Mouse (Mus musculus): ENCODE results near the gene Zfp575. TPM values are rescaled to one million over a fixed set of nuclear protein-coding genes. Genes with fewer than 3 reads are reported as not detected.

Zfp575 gene
- total and polyA plus RNA-seq, 3 experiments, result 0.05 TPM; not detected in 2

DNA sequence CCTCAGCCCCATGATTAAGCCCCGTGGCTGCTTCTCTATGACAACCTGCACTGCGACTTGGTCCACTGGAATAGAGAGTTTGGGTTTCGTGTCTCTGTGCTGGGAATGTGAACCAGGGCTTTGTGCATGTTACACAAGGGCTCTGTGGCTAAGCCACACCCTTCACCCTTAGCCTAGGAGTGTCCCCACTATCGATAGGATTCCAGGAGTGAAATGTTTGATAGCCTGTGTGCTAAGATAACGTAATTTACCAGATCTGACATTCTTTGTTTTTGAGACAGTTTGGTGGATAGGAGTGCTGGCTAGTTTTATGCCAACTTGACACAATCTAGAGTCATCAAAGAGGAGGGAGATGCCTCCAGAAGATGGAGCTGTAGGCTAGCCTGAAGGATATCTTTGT lies 4.3 kb upstream of the Zfp575 start:
- Histone ChIP-seq H3K4me1 (ENCODE audit: insufficient read depth, low read depth, low read length) (peaks cover 49% of the 10 kb centered on the region), H3K9me3 (replicated peaks) (no peaks in the 10 kb centered on the region), H3K27me3 (ENCODE audit: insufficient read depth, low read length) (no peaks in the 10 kb centered on the region), H3K4me3 (ENCODE audit: low read depth, low read length) (no peak overlapping the region; the same call in 1 of the 2 replicates), H3K36me3 (replicated peaks) (peaks cover 8% of the 10 kb centered on the region)
- TF ChIP-seq GATA2 (IDR thresholded peaks at IDR 0.05; ENCODE audit: borderline replicate concordance, low read depth, low read length) (no peak), TAL1 (conservative IDR thresholded peaks at IDR 0.05; ENCODE audit: low read depth, low read length) (peak; percentile 42)
- DNase-seq (ENCODE audit: low spot score), result no peak
- ATAC-seq (ENCODE audit: extremely low read depth, insufficient number of reproducible peaks, low FRiP score, poor library complexity, severe bottlenecking), result peak; percentile 54

DNA sequence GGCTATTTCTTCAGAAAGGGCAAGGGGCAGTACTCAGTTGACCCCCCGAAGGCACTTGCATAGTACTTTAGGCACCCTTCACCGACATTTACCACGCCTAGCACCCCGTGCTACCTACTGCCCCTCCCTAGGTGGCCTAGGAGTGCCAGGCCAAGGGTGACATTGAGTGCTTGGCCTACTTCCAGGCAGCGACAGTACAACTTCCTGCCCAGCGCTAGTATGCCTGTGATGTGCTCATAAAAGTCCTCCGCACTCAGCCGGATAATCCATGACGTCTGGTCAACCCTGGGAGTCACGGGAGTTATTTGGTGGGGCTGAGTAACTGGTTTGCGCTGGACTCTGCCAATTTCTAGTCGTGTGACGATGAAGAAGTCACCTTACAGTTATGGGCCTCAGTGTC lies 895 bp upstream of the Zfp575 start:
- Histone ChIP-seq H3K4me1 (ENCODE audit: insufficient read depth, low read depth, low read length) (peaks cover 32% of the 10 kb centered on the region), H3K36me3 (replicated peaks) (no peaks in the 10 kb centered on the region), H3K9me3 (replicated peaks) (peaks cover 14% of the 10 kb centered on the region), H3K4me3 (ENCODE audit: low read depth, low read length) (no peak overlapping the region), H3K27me3 (ENCODE audit: insufficient read depth, low read length) (no peaks in the 10 kb centered on the region; the same call in 1 of the 2 replicates)
- DNase-seq (ENCODE audit: low spot score) (no peak), ATAC-seq (ENCODE audit: extremely low read depth, insufficient number of reproducible peaks, low FRiP score, poor library complexity, severe bottlenecking) (no peak)
- no peak for TF ChIP-seq GATA1 (IDR thresholded peaks at IDR 0.05; ENCODE audit: borderline replicate concordance, low read length)

DNA sequence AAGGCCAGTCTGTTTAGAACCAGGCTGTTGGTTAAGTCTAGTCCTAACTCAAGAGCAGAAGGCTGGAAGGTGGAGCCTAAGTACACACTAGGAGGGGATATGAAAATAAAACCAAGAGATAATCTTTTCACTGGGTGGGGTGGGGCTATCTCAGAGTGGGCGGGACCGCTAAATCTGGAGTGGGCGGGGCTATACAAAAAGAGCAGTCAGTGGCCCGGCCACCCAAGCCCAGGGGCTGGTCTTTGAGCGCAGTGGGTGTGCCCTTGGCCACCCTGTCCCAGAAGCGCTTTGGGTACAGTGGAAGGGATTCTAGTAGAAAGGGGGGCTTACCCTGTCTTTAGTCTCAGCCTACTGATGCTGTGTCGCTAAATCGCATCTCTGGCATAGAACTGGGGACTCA lies 613 bp downstream of the Zfp575 start:
- Histone ChIP-seq H3K27me3 (ENCODE audit: insufficient read depth, low read length) (no peaks in the 10 kb centered on the region; the same call in 1 of the 2 replicates), H3K4me1 (ENCODE audit: insufficient read depth, low read depth, low read length) (peaks cover 18% of the 10 kb centered on the region), H3K9me3 (replicated peaks) (peaks cover 14% of the 10 kb centered on the region), H3K4me3 (ENCODE audit: low read depth, low read length) (no peak overlapping the region), H3K36me3 (replicated peaks) (no peaks in the 10 kb centered on the region)
- DNase-seq (ENCODE audit: low spot score) (no peak), ATAC-seq (ENCODE audit: extremely low read depth, insufficient number of reproducible peaks, low FRiP score, poor library complexity, severe bottlenecking) (no peak)
- TF ChIP-seq GATA2 (IDR thresholded peaks at IDR 0.05; ENCODE audit: borderline replicate concordance, low read depth, low read length) (no peak), GATA1 (IDR thresholded peaks at IDR 0.05; ENCODE audit: borderline replicate concordance, low read length) (no peak), POLR2AphosphoS5 (IDR thresholded peaks at IDR 0.05; ENCODE audit: insufficient replicate concordance, low read depth, low read length) (no peak), TAL1 (conservative IDR thresholded peaks at IDR 0.05; ENCODE audit: low read depth, low read length) (no peak), CTCF (IDR thresholded peaks at IDR 0.05; ENCODE audit: low read depth, low read length) (no peak)

GRCm38 (mm10) chr7:24585995-24586394 lies 1.4 kb downstream of the Zfp575 start:
- Histone ChIP-seq H3K4me3 (ENCODE audit: low read depth, low read length) (no peak overlapping the region), H3K27me3 (ENCODE audit: insufficient read depth, low read length) (no peaks in the 10 kb centered on the region; the same call in 1 of the 2 replicates), H3K4me1 (ENCODE audit: insufficient read depth, low read depth, low read length) (peaks cover 9% of the 10 kb centered on the region), H3K9me3 (replicated peaks) (peaks cover 14% of the 10 kb centered on the region), H3K36me3 (replicated peaks) (no peaks in the 10 kb centered on the region)
- no peak for ATAC-seq (ENCODE audit: extremely low read depth, insufficient number of reproducible peaks, low FRiP score, poor library complexity, severe bottlenecking)
- no peak for TF ChIP-seq CTCF (IDR thresholded peaks at IDR 0.05; ENCODE audit: low read depth, low read length)
- no peak for TF ChIP-seq GATA1 (IDR thresholded peaks at IDR 0.05; ENCODE audit: borderline replicate concordance, low read length)
- no peak for TF ChIP-seq TAL1 (conservative IDR thresholded peaks at IDR 0.05; ENCODE audit: low read depth, low read length)
- no peak for TF ChIP-seq POLR2AphosphoS5 (IDR thresholded peaks at IDR 0.05; ENCODE audit: insufficient replicate concordance, low read depth, low read length)
- no peak for TF ChIP-seq GATA2 (IDR thresholded peaks at IDR 0.05; ENCODE audit: borderline replicate concordance, low read depth, low read length)
- DNase-seq (ENCODE audit: low spot score), result no peak

GRCm38 (mm10) chr7:24584876-24585275 lies 2.6 kb downstream of the Zfp575 start:
- TF ChIP-seq GATA1 (IDR thresholded peaks at IDR 0.05; ENCODE audit: borderline replicate concordance, low read length) (no peak), CTCF (IDR thresholded peaks at IDR 0.05; ENCODE audit: low read depth, low read length) (no peak)
- ATAC-seq (ENCODE audit: extremely low read depth, insufficient number of reproducible peaks, low FRiP score, poor library complexity, severe bottlenecking) (no peak), DNase-seq (ENCODE audit: low spot score) (no peak)
- no peaks in the 10 kb centered on the region; the same call in none of the 2 replicates for H3K4me1 ChIP-seq (ENCODE audit: insufficient read depth, low read depth, low read length)
- H3K27me3 ChIP-seq (ENCODE audit: insufficient read depth, low read length), result no peaks in the 10 kb centered on the region; the same call in 1 of the 2 replicates
- H3K9me3 ChIP-seq (replicated peaks), result peaks cover 14% of the 10 kb centered on the region
- H3K36me3 ChIP-seq (replicated peaks), result no peaks in the 10 kb centered on the region
- H3K4me3 ChIP-seq (ENCODE audit: low read depth, low read length), result no peak overlapping the region

DNA sequence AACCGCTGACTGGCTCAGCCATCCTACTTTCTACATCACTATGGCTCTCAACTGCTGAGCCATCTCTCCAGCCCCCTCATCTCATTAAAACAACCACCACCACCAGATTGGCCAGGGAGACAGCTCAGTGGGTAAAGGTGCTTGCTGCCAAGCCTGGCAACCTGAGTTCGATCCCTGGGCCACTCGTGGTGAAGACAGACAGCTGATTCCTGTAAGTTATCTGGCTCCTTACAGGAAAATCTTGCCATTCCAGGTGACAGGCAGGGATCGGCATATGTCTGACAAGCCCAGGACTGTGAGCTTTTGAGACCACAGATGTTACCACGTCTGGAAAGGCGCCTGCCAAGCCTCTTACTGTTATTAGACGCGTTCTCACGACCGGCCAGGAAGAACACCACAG lies 9.6 kb downstream of the Zfp575 start:
- 0 out of 2 replicates have a peak, but pooled peaks cover 3% of the 10 kb centered on the region for H3K27me3 ChIP-seq (ENCODE audit: insufficient read depth, low read length)
- H3K4me3 ChIP-seq (ENCODE audit: low read depth, low read length), result no peak overlapping the region
- no peaks in the 10 kb centered on the region for H3K9me3 ChIP-seq (replicated peaks)
- DNase-seq (ENCODE audit: low spot score) (no peak), ATAC-seq (ENCODE audit: extremely low read depth, insufficient number of reproducible peaks, low FRiP score, poor library complexity, severe bottlenecking) (no peak)
- H3K4me1 ChIP-seq (ENCODE audit: insufficient read depth, low read depth, low read length), result no peaks in the 10 kb centered on the region; the same call in 1 of the 2 replicates
- TF ChIP-seq GATA2 (IDR thresholded peaks at IDR 0.05; ENCODE audit: borderline replicate concordance, low read depth, low read length), result no peak
- no peak for TF ChIP-seq CTCF (IDR thresholded peaks at IDR 0.05; ENCODE audit: low read depth, low read length)
- no peak for TF ChIP-seq TAL1 (conservative IDR thresholded peaks at IDR 0.05; ENCODE audit: low read depth, low read length)
- TF ChIP-seq GATA1 (IDR thresholded peaks at IDR 0.05; ENCODE audit: borderline replicate concordance, low read length), result no peak
- no peak for TF ChIP-seq POLR2AphosphoS5 (IDR thresholded peaks at IDR 0.05; ENCODE audit: insufficient replicate concordance, low read depth, low read length)
- H3K36me3 ChIP-seq (replicated peaks), result peaks cover 21% of the 10 kb centered on the region

- Histone ChIP-seq H3K4me1 (ENCODE audit: insufficient read depth, low read depth, low read length) (peaks cover 2% of the 10 kb centered on the region; the same call in 1 of the 2 replicates), H3K4me3 (ENCODE audit: low read depth, low read length) (no peak overlapping the region), H3K36me3 (replicated peaks) (peaks cover 56% of the 10 kb centered on the region), H3K9me3 (replicated peaks) (no peaks in the 10 kb centered on the region), H3K27me3 (ENCODE audit: insufficient read depth, low read length) (0 out of 2 replicates have a peak, but pooled peaks cover 3% of the 10 kb centered on the region)
- ATAC-seq (ENCODE audit: extremely low read depth, insufficient number of reproducible peaks, low FRiP score, poor library complexity, severe bottlenecking) (no peak), DNase-seq (ENCODE audit: low spot score) (no peak)
- TF ChIP-seq CTCF (IDR thresholded peaks at IDR 0.05; ENCODE audit: low read depth, low read length) (no peak), GATA2 (IDR thresholded peaks at IDR 0.05; ENCODE audit: borderline replicate concordance, low read depth, low read length) (no peak), GATA1 (IDR thresholded peaks at IDR 0.05; ENCODE audit: borderline replicate concordance, low read length) (no peak), POLR2AphosphoS5 (IDR thresholded peaks at IDR 0.05; ENCODE audit: insufficient replicate concordance, low read depth, low read length) (no peak), TAL1 (conservative IDR thresholded peaks at IDR 0.05; ENCODE audit: low read depth, low read length) (no peak)
These were observed 13.1 kb downstream of the Zfp575 start for GRCm38 (mm10) chr7:24574224-24574796.
